Mouse (Mus musculus) liver, adult (tissue): ENCODE results near the gene Olfr1380.
"Not testable (repeated sequence)": the region's sequence is repeated elsewhere in the genome, so short reads cannot be mapped to it uniquely, and the experiment has no call there.

Source experiments
- GATA4 ChIP-seq: IDR thresholded peaks from 2 replicates; pipeline ENCODE4 v1.6.1; 2014; ENCODE audit warnings: mild to moderate bottlenecking, low read length; ENCODE audit not compliant: insufficient replicate concordance

Olfr1380 gene

GRCm38 (mm10) chr11:49556578-49556977 is at the start of gene Olfr1380:
TSS of gene Olfr1380 (plus strand) at chr11:49556878.
- TF ChIP-seq GATA4, result not testable (repeated sequence)

DNA sequence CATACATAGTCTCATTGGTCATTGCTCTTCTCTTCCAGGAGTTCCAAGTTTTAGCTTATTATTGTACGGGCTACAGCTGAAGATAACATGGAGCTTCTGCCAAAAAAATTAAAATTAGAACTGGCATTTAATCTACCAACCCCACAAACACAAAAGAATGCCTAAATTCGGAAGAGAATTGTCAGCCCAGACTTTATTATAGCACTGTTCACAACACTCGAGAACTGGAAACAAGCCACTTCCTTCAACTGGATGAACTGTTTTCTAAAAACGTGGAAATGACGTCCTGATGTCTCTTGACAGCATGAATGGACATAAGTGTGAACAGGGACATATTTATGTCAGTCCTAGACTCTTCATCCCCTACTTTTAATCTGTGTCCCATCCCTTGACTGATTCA is 38.6 kb upstream of the Olfr1380 start:
- no peak for TF ChIP-seq GATA4

DNA sequence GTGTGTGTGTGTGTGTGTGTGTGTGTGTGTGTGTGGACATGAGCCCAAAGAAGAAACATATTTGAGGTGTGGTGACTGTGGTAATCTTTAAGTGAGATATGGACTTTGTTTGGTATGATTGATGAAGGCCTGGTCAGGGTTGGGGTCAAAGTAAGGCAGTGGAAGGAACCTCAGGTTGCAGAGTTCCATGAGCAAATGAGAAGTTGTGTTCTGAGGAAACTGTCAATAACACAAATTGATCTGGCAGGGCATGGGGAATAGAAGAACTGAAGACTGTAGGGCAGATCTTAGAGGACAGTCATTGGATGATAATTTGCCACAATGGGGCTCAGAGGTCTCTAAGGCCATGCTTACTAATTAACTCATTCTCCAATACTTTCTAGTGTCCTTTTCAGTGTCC is 37.3 kb upstream of the Olfr1380 start, which contains the start of gene Olfr1383:
Olfr1383 (plus strand) TSS at position 301 of the 400 bp plus-strand sequence.
- no peak for TF ChIP-seq GATA4

DNA sequence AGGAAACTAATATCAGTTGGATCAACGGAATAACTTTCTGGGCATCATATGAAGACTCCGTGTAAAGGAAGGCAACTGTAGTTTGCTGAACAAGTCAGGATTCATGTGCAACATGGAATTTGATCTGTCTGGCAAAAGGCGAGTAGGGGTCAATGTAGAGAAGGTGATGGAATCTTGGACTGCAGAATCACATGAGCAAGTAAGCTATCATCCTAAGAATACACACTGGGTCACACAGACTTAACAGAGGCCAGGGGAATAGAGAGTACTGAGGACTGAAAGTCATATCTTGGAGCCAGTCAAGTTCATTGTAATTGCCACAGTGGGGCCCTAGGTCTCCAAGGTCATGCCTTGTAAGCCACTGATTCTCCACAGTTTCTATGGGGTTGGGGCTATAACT is 28.7 kb upstream of the Olfr1380 start, which contains the start of gene Olfr1382:
Olfr1382 (plus strand) TSS at position 301 of the 400 bp plus-strand sequence.
- TF ChIP-seq GATA4, result no peak

DNA sequence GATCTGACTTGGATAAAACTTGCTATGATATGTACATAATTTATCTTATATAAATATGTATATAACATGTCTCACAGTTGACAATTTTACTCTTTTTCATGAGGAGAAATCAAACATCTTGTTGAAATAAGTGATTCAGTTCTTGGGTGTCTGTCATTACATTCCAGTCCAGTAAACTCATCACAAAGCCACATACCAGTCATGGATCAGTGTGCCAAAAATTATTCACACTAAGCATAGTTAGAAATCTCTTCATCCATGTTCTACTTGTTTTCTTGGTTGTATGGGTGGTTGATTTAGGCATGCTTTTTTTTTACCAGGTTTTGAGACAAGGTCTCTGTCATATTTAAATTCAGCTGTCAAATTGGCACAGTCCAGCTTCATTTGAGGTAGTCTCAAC is 23.9 kb upstream of the Olfr1380 start:
- TF ChIP-seq GATA4, result no peak

DNA sequence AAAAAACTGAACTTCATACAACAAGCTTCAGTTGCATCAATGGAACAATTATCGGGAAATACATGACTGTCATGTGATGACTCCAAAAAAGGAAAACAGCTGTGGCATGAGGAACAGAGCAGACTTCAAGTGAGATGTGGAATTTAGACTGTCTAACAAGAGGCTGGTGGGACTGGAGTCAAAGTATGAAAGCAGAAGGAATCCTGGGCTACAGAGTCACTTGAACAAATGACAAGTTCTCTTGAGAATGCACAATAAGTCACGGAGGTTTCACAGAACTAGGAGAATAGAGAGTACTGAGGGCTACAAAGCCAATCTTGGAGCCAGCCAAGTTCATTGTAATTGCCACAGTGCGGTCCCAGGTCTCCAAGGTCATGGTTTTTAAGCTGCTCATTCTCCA is 13.5 kb upstream of the Olfr1380 start, which contains the start of gene Olfr1381:
Olfr1381 (plus strand) TSS at position 301 of the 400 bp plus-strand sequence.
- not testable (repeated sequence) for TF ChIP-seq GATA4

DNA sequence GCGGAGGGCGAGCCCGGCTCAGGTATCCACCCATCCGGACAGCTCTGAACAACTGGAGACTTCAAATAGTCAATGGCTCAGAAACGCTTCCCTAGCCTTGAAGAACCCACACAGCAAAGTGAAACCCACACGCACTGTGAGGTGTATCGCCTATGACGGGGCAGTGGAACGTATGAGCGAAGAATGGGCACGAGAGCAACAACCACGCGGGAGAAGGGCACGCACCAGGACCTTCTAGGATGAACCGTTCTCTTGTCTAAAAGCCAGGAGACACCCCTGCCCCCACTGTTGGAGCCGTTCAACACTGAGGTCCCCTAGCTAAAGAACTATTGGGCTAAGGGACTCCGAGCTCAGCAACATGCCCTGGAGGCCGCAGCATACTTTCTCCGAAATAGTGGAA is 33.5 kb downstream of the Olfr1380 start:
- TF ChIP-seq GATA4, result no peak

- not testable (repeated sequence) for TF ChIP-seq GATA4
Measured at GRCm38 (mm10) chr11:49608938-49609867, 52.5 kb downstream of the Olfr1380 start, which contains the start of gene Flt4. TSS of gene Flt4 (plus strand) at chr11:49609263.

DNA sequence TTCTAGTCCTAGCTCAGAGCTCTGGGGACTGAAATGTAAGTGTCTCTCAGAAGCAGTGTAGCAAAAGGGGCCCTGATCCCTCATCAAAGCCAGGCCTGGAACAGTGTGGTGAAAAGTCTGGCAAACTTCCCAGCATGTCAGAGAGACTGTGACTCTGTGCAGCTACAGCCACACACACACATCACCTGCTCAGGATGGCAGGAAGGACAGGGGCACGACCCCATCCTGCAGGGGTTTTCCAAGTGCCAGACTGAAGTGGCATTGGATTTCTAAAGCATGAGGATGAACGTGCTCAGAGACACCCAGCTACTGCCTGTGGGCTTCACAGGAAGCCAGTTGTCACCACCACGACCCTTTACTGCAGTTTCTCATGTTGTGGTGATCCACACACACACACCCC is 55.5 kb downstream of the Olfr1380 start:
- no peak for TF ChIP-seq GATA4

GRCm38 (mm10) chr11:49613349-49613748 is 56.7 kb downstream of the Olfr1380 start:
- TF ChIP-seq GATA4, result no peak; the same call in 1 of the 2 replicates
